Mouse (Mus musculus) cerebral cortex, adult 2 months (tissue): ENCODE results near the gene Scn3a.

ENCODE experiments used
- WGBS: fragments of 180-500 bp; shearing (Covaris S2); methylation state at CpG from one replicate; pipeline ENCODE4 v1.1.7; 2018; 5-methylcytosine and 5-hydroxymethylcytosine counted together

The Scn3a gene

DNA sequence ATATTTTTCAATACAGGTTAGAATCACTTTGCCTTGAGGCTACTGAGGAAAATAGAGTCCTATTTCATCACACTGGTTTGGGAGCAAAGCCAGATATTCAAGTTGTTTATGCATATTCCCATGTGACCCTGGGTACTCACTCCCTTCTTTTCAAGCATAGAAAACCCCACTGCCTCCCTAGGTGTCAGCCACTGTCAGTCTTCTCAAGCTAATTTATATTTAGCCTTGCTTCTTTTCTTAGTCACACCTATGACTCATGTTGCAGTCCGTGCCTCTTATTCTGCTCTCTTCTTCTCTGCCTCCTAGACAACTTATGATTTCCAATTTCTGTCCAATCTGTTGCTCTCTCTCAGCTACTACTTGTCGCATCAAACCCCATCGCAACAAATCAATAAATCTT is 84.0 kb downstream of the Scn3a start:
- 35% methylated on average over 3 of the region's 3 CpGs for WGBS

DNA sequence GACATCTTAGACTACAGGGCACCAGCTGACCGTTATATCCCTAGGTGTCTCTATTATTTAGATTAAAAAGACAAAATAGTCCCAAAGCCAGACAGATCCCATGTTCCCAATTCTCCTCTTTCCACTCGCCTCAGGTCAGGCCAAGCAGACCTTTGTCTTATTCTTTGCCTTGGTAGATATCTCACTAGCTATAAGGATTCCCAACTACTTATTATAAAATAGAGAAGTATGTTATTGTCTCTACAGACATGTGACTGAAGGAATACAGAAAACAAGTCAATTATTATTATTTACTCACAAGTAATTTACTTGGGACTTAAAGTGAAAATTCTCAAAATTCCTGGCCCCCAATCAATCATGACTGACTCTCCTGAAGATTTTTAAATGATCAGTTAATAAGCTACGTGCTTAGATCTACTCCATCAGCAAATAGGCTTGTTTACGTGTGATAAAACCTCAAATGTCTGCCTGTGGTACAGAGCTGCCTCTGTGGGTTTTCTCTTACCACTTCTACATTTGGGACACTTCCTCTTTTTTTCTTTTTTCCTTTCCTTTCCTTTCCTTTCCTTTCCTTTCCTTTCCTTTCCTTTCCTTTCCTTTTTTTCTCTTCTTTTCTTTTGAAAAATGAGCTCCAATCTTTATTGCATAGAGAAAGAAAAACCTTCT is 86.3 kb downstream of the Scn3a start:
- WGBS, result 95% methylated on average over 4 of the region's 4 CpGs

DNA sequence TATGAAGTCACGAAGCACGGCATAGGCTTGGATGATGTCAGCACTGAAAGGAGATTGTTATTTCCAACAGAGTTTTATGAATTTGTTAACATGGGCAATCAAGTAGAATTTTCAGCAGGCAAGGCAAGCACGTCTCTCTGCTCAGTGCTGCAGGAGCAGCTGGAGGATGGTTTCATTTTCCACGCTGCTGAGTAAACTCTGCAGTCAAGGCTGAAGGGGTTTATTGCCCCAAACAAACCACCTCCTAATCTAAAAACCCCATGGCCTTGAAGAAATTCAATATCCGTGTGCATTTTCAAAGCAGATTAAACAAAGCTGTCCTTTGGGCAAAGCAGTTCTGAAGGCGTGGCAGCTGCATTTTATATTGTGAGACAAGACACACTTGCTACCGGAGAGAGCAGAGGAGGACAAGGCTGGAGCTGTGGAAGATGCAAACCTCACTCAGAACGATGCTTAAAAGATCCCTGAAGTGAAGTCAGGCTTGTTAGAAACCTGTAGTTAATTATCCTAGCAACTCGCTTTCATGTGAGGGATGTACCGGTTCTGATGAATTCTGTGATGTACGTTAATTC is 96.0 kb downstream of the Scn3a start:
- WGBS, result 26% methylated on average over 11 of the region's 11 CpGs

DNA sequence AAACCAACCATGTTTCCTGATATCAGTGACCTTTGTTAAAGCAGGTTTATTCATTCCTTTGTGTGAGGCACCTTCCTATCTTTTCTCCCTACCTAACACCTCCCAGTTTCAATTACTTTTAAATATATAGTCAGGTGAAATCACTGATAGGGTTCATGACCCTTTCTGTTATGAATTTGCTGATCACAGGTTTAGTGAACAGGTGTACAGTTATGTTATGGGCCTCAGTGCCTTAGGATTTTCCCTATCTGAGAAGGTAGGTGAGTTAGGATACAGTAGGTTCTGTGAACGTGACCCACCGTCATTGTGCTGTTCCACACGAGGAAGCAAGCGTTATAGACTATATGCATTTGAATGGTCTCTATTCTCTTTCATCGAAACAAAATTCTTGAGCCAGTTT is 101.7 kb downstream of the Scn3a start:
- 97% methylated on average over 5 of the region's 5 CpGs for WGBS

DNA sequence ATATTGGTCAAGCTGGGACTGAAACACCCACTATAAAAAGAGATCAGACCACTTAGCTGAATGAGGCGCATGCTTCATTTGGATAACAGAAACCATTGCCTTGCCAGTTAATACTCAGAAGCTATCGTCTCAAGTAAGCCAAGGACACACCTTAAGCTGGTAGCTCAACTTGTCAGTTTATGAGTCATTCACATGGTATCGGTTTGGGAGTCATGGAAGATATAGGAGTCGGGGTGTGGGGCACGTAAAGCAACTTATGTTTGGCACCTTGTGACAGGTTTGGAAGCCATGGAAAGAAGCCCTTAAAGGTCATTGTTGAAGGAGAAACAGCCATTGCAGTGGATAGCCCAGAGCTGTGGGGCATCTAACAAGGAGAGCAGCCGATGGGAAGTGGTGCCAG is 113.7 kb downstream of the Scn3a start:
- 93% methylated on average over 6 of the region's 6 CpGs for WGBS

DNA sequence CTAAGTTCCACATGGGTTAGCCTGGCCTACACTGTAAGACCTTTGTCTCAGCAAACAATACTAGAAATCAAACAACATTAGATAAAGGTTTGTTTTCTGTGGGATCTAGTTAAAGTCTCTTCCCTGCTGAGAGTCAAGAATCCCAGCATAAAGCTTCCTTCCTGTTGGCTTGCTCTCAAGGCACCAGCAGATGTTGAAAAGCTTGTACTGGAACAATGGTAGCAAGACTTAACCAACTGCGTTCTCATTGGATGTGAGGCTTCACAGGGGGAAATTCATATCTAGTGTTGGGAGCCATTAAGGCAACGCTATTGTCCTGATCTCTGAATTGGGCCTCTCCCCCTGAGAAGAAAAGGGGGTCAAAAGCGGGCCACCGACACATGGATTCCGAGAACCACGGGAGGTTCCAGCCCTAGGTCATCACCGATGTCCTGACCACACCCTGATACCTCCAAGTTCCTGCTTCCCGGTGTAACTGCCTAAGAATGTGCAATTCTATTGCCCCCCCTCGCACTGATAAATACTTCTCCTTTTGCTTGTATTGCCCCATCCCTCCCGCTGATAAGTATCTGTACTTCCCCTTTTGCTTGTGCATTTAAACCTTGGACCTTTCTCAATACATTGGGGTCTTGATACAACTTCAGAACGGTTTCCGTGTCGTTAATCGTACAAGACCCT is 115.9 kb downstream of the Scn3a start:
- WGBS, result 90% methylated on average over 14 of the region's 14 CpGs

DNA sequence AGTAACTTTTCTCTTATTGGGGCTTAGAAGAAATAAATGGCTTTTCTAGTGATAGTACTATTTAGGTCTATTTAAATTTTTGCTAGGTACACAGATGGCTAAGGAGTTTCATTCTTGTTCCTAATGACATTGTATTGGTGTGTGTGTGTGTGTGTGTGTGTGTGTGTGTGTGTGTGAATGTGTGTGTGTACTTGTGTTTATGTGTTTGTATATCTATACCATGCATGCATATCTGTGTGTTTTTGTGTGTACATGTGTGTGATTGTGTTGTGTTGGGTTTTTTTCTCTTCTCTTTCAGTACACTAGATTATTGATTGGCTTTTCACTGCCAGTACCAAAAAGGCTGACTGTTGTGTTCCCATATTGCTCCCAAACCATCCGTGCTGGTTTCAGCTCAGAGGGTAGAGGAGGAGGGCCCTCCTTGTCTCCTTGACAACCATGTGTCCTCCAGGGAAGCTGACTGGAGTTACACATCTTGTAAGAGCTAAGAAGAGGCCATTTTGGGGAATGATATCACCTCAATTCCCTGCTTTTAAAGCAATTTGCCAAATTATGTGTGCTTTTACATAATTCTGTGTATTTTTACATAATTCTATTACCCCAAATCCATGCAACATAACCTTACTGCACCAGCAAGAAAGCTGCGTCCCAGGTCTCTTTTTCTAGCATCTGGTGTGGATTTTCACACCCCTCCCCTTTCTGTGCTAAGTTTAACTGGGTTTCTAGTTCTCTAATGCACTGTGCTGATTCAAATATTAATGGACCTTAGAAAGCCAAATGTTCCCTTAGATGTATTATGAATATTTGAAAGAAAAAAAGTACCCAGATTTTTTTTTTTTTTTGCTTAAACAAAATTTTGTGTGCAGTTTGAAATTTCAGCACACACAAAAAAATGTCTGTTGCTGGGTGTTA is 116.7 kb downstream of the Scn3a start:
- 23% methylated on average over 2 of the region's 2 CpGs for WGBS

DNA sequence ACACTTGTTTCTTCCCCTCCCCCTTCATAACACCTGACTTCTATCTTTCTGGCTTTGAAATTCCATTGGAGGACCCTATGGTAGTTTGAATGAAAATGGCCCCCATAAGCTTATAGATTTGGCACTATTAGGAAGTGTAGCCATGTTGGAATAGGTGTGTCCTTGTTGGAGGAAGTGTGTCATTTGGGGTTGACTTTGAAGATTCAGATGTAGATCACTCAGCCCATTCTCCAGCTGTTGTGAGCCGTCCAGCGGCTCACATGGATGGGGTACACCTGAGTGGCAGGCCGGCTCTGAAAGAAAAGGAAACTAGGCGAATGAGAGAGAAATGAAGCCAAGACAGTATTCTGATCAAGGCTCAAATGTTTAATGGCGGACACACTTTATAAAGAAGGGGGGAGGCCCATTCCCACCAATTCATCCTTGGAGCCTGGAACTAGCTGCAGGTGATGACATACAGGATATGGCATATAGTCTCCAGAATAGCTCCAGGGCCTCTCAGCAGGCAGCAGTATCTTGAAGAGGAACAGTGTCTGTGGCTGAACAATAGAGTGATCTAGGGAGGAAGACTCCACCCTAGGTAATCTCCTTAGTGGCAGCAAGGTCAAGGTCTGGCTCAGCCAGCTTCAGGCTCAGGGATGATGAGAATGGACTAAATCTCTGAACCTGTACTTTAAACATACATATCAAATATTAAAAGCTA is 118.2 kb downstream of the Scn3a start:
- WGBS, result 94% methylated on average over 5 of the region's 5 CpGs

DNA sequence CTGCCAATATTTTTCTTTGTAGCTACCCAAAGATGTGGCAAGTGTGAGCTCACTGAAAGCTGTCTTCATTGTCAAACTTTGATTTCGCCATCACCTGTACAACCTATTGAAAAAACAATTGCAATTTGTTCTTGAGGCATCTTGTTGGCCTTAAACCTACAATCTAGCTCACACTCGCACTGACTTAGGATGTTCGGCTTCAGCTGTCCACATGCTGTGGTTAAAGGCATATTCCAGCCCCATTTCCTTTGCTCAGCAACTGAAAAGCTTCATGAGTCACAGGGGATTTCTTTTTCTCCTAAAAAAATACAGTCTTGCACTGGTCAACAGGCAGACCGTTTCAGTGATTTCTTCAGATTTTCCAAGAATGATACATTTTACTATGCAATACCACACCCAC is 124.3 kb downstream of the Scn3a start:
- 69% methylated on average over 4 of the region's 4 CpGs for WGBS

DNA sequence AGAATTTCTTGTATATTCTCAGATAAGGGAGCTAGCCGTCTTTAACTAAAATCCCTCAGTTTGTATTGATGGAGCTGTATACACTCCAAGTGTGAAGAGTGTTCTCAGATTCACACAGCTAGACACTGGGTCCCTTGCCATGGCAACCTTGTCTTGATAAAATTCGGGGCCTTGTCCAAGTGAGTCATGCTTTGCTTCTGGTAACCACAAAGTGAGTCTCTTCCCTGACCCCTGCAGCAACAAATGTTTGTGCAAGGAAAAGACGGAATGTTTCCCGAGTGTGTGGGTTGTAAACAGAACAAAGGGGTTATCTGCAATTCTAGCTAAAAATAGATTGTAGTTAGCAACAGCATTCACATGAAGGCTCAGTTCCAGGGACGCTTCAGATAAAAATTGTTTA is 125.9 kb downstream of the Scn3a start:
- 19% methylated on average over 5 of the region's 5 CpGs for WGBS

DNA sequence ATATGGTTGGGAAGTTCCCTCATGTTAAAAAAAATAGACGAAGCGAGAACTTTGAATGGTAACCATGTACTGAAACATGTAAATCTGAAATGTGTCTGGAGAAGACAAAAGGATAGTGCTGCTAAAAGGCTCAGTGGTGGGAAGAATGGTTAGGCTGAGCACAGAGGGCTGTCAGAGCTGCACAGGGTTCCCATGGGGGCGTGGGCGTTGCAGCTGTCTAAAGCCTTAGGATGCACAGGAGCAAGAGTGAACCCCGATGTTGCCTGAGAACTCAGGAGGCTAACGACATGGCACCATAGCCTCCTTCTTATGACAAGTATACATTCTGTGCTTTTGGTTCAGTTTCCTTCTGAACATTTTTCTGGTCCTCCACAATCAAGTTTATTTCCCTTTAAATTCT is 126.3 kb downstream of the Scn3a start:
- 59% methylated on average over 6 of the region's 6 CpGs for WGBS

DNA sequence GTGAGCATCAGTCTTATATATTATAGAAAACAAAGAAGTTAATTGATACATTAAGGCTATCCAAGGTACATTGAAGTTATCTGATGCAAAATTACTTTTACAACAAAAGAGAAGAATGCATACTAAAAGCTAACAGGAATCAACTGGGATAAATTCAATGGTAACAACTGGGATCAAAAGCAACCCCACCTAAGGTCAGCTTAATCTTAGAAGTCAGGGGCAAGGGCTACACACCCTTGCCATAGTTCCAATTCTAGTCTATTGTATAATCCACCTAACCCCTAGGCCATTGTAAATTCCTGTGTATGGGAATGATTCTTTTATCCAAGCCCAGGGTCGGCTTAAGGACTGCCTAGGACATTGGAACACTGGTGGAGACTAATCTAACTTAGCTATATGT is 130.5 kb downstream of the Scn3a start:
- WGBS, result 89% methylated on average over 1 of the region's 1 CpGs

DNA sequence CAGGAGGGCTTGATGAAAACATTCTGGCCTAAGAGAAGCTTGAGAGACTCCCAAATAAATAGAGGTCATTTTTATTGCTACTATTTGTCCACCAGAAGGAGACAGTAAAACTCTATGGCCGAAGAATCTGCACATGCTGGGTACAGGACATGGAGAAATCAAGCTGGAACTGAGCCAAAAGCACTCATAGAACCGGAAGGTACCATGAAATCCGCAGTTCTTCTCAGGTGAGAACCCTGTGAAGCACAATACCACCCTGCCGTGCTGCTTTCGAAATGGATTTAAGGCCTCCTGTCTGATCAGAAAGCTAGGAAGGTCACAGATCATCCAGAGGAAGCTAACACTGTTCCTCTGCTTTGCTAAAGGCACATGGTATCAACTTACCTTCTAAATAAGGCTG is 143.9 kb downstream of the Scn3a start:
- WGBS, result 76% methylated on average over 5 of the region's 5 CpGs

DNA sequence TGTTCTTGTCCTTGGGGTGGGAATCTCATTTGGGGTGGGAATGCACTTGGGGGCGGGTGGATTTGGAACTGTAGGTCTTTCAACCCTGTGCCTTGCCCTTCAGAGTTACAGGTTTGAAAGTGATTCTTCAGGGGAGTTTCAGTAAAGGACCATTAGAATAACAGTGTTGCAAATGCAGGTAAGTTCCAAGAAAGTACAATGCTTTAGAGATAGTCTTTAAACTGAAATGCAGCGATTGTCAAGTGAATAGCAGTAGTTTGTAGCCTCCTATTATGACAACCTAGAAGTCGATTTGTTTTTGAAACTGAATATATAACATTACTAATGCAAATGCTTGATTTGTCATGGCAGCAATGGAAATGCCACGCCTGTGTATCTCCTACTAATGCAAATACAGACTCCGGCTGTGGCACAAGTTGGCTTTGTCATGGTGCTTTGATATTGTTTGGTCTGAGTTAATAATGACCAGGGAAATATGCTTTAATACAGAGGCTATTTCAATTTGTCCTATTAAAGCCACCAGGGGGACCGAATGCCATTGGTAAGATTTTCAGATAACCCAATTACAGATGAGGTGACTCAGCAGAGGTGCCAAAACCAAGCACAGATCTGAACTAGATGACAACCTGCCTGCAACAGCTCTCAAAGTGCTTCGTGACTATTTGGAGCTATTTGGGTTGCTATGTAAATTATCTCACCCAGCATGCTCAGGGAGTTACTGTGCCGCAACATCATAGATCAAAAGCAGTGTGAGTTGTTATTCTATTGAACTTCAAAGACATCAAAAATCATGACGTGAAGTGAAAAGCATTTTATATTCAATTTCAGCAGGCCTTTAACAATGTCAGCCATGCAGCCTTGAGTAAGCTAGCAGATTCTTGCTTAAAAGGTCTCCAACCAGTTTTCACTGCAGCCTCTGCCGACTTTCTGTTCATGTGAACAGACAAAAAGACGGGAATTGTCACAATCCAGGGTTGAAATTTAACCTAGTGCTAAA is 145.9 kb downstream of the Scn3a start:
- WGBS, result 65% methylated on average over 11 of the region's 11 CpGs

DNA sequence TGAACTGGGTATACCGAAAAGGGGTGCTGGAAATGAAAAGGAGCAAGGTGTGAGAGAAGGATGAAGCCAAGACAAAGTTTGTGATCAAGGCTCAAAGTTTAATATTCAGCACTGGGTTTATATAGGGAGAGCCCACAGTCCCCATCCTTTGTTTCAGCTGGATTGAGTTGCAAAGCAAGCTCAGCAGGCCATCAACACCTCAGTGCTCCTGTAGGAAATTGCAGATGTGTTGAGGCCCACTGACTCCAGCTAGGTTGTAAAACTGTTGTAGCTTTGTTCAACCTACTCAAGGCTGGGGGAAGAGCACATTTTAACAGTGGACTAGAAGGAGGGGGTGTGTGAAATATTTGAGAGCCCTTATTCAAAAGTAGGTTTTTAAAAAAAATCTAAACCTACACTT is 148.8 kb downstream of the Scn3a start:
- WGBS, result 84% methylated on average over 1 of the region's 1 CpGs

DNA sequence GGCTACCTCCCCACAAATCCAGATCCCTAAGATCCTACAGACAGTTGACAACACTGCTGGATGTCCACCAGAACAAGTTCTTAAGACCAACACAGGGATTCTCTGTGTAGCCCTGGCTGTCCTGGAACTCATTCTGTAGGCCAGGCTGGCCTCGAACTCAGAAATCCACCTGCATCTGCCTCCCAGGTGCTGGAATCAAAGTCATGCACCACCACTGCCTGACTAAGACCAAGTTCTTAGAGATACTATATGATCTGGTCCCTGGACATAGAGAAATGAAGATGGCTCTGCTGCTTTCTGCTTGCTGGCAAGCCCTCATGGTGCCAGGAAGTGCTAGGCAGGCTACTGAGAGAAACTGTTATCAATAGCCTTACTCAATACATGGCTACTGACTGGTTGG is 150.9 kb downstream of the Scn3a start:
- 97% methylated on average over 1 of the region's 1 CpGs for WGBS

DNA sequence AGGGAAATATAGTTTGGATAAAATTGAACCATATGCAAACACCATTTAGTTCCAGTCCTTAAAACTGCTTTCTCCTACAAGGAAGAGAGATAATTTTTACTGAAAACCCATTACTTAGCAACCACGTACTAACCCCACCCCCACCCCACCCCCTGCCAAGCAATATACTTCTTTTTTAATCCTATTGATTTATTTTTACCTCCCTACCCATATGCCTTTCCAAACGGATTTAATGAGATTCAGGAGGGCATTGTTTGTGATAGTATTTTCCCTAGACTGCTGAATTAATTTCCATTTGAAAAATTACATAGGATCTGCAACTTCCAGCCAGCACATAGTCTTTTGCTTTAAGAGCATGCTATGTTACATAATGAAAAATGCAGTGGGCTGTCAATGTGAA is 152.1 kb downstream of the Scn3a start:
- WGBS, result 5% methylated on average over 2 of the region's 2 CpGs

DNA sequence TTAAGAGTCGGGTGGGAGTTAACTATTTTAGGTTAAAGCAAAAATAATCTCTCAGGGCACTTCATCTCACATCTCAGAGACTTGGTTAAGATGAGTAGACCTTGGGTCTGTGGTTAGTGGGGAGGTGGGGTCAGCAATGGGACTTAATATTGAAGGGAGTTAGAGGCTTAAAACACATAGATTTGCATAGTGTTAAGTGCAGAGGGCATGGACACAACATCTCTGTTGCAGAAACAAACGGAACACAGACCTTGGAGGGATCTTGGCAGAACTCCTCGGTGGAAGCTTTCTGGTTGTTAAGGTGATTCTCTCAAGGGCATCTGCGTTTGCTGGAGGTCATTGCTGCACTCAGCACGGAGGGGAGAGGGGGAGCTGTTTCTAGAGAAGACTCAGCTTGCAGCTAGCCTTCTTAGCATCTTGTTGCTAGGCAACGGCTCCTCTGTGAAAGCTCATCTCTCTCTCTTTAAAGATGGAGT is 152.6 kb downstream of the Scn3a start:
- WGBS, result under 1% methylated on average over 6 of the region's 6 CpGs

DNA sequence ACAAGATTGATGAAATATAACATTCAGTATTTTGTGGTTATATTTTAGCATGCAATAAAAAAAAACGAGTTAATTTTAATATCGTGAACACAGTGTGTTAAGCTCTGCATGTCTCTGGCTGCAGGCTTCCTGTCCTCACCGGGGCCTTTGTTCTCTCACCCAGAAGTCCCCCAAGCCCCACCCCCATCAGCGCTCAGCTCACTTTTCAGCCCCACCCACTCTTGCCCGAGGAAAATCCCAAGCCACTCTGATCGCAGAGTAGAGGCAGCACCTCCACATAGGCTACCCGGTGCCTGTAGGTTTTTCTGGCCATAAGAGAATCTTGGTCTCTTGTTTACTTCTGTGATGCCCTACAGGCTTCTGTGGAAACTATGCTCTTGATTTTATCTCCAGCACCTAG is 153.2 kb downstream of the Scn3a start:
- WGBS, result under 1% methylated on average over 7 of the region's 7 CpGs

DNA sequence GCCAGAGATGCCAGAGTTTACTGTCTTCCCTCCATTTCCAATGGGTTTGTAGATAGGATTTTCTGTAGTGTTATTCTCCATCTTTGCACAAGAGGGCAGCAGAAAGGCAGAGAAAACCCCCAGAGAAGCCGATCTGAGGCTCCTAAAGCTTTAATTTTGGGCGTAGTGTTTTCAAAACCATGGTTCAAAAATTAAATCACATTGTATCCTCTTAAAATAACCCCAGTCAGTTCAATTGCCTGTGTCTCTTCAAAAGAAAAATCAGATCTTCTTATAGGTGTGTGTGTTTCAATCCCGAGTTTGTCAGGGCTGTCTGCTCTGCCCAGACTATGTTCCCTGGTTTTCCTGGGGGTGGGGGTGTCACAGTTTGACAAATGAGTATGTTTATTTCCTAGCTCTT is 153.7 kb downstream of the Scn3a start:
- under 1% methylated on average over 3 of the region's 3 CpGs for WGBS
